Mouse (Mus musculus): ENCODE measurements around the gene Cks2. TPM values are rescaled to one million over a fixed set of nuclear protein-coding genes. Genes with fewer than 3 reads are reported as not detected.

The Cks2 gene
- polyA plus RNA-seq, 1 experiment from 2014 or later: 272 TPM

DNA sequence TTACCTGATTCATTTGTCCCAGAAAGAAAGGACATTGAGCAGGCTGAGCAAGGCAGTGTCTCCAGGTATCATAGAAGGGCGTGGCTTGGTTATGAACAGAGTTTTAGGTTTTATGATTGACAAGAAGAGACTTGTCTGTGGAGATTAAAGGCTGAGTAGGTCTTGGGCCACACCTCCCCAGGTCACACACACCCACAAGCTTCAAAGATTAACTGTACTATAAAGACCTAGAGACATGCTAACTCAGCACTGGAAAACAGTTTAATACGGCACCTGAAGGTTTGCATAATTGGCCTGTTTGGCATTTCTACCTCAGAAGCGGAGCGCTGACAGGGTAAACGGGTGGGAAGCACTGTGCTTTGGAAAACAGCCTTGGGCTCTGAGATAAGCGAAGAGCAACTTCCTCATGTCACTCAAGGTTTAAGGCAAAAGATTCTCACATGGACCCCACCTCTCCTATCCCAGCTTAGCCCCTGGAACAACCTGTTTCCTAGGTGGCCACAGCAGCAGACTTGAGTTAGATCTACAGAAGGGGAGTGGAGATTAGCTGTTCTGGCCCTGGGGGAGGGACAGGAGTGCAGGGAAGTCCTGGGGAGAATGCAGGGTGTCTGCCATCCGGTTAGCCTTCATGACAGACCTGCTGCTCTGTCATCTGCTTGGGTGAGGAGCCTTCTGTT, 40.4 kb downstream of the Cks2 start:
- Histone ChIP-seq H3K4me2 (no peak overlapping the region), H3K9ac (no peak overlapping the region), H3K4me3 (no peak overlapping the region), H3K36me3 (peaks cover 87% of the 10 kb centered on the region), H3K27me3 (replicated peaks) (no peaks in the 10 kb centered on the region), H3K9me3 (no peaks in the 10 kb centered on the region), H3K4me1 (peaks cover 16% of the 10 kb centered on the region), H3K27ac (replicated peaks) (no peak overlapping the region)
- 73% methylated on average over 7 of the region's 7 CpGs for WGBS
- ATAC-seq (ENCODE audit: extremely low read depth, insufficient number of reproducible peaks, low FRiP score, low TSS enrichment): no peak

DNA sequence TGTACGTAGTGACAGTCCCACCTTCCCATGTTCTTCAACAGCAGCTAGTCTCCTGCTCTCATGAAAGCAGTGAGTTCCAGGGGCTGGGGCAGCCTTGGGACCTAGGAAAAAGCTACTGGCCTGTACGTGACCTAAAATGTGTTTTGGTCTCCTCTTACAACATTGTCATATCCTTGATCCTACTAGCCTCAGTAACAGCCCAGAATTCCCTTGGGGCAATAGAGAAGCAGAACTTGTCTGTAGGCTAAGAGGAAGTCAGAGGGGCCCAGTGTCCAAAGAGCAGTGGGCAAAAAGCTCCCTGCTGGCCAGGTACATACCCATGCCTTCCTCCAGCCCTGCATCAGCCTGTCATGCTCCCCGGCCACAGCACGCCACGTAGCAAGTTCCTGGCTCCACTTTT, 41.9 kb downstream of the Cks2 start:
- Histone ChIP-seq H3K27me3 (replicated peaks) (no peaks in the 10 kb centered on the region), H3K9ac (no peak overlapping the region), H3K4me3 (no peak overlapping the region), H3K9me3 (no peaks in the 10 kb centered on the region), H3K36me3 (peaks cover 78% of the 10 kb centered on the region), H3K4me2 (no peak overlapping the region), H3K4me1 (peaks cover 17% of the 10 kb centered on the region), H3K27ac (replicated peaks) (no peak overlapping the region)
- ATAC-seq (ENCODE audit: extremely low read depth, insufficient number of reproducible peaks, low FRiP score, low TSS enrichment): no peak
- 95% methylated on average over 5 of the region's 5 CpGs for WGBS

DNA sequence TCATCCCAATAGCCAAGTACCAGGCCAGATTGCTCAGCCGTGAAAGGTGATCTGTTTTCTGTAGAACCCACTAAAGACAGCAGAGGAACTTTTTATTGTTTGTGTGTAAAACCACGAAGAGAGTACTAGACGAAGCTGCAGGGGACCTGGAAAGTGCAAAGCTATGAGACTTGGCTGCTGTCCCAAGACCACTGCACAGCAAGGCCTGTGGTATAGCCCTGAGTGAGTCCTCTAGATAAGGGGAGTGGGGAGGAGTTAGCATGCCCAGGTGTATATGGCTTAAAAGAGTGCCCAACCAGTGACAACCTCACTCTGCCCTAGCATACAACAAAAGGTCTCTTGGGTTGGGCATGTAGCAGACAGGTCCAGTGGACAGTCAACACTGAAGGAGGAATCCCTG, 43.7 kb downstream of the Cks2 start:
- 37% methylated on average over 3 of the region's 3 CpGs for WGBS
- no peak for ATAC-seq (ENCODE audit: extremely low read depth, insufficient number of reproducible peaks, low FRiP score, low TSS enrichment)
- no peaks in the 10 kb centered on the region for H3K27me3 ChIP-seq (replicated peaks)
- peak overlapping the region; percentile 54; the same call in 1 of the 2 replicates for H3K27ac ChIP-seq (replicated peaks)
- H3K4me1 ChIP-seq: peaks cover 17% of the 10 kb centered on the region
- peaks cover 61% of the 10 kb centered on the region for H3K36me3 ChIP-seq
- H3K4me3 ChIP-seq: no peak overlapping the region
- H3K9ac ChIP-seq: 0 out of 2 replicates have a peak overlapping the region, but pooled peaks have one; percentile 37
- no peak overlapping the region for H3K4me2 ChIP-seq
- H3K9me3 ChIP-seq: no peaks in the 10 kb centered on the region

DNA sequence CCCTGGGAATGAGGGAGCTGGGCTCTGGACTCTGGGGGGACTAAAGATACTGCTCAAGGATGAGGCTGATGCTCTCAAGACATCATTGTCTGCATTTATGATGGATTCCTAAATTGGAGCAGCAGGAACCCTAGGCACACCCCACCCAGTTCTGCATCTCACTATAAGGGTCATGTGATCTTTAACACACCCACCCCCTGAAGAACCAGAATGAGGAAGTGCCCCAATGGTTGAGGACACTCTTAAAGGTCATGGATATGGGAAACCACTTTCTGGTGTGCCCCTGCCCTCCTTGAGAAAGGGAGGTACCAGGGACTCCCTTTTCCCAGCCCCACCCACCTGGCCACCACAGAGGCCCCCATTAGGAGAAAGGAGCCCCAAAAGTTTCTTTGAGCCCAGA, 51.4 kb downstream of the Cks2 start:
- H3K4me1 ChIP-seq: peaks cover 16% of the 10 kb centered on the region
- H3K4me2 ChIP-seq: no peak overlapping the region
- H3K27me3 ChIP-seq (replicated peaks): no peaks in the 10 kb centered on the region
- H3K36me3 ChIP-seq: peaks cover 11% of the 10 kb centered on the region
- no peak overlapping the region for H3K4me3 ChIP-seq
- no peak overlapping the region for H3K9ac ChIP-seq
- ATAC-seq (ENCODE audit: extremely low read depth, insufficient number of reproducible peaks, low FRiP score, low TSS enrichment): no peak
- no peaks in the 10 kb centered on the region for H3K9me3 ChIP-seq
- H3K27ac ChIP-seq (replicated peaks): no peak overlapping the region

DNA sequence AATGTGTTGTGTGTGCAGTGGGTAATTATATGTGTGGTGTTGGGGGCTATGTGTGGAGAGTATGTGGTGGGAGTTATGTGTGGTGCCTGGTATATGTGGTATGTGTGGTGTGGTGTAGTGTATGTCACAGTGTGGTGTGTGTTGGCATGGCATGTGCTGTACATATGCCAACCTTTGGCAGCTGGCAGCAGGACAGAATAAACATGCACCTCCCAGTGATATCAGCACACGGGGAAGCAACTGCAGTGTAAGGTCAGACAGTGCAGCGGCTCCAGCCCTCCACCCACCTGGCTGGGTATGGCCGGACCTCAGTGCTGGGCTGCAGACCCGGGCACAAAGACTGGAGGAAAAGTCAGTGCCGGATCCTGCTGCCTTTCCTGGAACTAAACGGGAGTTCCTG, 52.4 kb downstream of the Cks2 start:
- peak overlapping the region; percentile 54 for H3K27ac ChIP-seq (replicated peaks)
- H3K9ac ChIP-seq: 0 out of 2 replicates have a peak overlapping the region, but pooled peaks have one; percentile 30
- no peak overlapping the region for H3K4me3 ChIP-seq
- H3K4me1 ChIP-seq: peaks cover 16% of the 10 kb centered on the region
- H3K27me3 ChIP-seq (replicated peaks): no peaks in the 10 kb centered on the region
- no peak overlapping the region for H3K4me2 ChIP-seq
- peaks cover 16% of the 10 kb centered on the region for H3K36me3 ChIP-seq
- no peak for ATAC-seq (ENCODE audit: extremely low read depth, insufficient number of reproducible peaks, low FRiP score, low TSS enrichment)
- WGBS: 59% methylated on average over 6 of the region's 6 CpGs
- no peaks in the 10 kb centered on the region for H3K9me3 ChIP-seq

DNA sequence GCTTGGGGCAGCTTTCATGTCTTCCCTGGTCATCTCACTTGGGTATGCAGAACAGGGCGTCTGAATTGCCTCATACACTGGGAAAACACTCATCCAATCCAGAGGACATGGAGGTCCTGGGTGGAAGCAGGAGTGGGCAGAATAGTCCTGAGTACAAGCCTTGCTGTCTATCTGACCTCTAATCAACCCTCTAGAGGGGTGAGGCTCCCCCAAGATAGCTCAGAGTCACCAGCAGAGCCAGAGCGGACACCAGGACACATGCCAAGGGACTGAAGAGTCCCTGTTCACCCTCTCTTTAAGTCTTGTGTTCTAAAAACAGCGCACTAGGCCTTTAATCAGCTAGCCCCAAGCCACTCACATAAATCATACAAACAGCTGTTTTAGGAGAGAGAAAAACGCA, 52.9 kb downstream of the Cks2 start:
- H3K9ac ChIP-seq: 0 out of 2 replicates have a peak overlapping the region, but pooled peaks have one; percentile 30
- ATAC-seq (ENCODE audit: extremely low read depth, insufficient number of reproducible peaks, low FRiP score, low TSS enrichment): no peak
- H3K4me1 ChIP-seq: peaks cover 16% of the 10 kb centered on the region
- no peak overlapping the region for H3K4me2 ChIP-seq
- H3K27me3 ChIP-seq (replicated peaks): no peaks in the 10 kb centered on the region
- H3K27ac ChIP-seq (replicated peaks): peak overlapping the region; percentile 54
- no peaks in the 10 kb centered on the region for H3K9me3 ChIP-seq
- H3K36me3 ChIP-seq: peaks cover 21% of the 10 kb centered on the region
- WGBS: 43% methylated on average over 4 of the region's 4 CpGs
- no peak overlapping the region for H3K4me3 ChIP-seq

DNA sequence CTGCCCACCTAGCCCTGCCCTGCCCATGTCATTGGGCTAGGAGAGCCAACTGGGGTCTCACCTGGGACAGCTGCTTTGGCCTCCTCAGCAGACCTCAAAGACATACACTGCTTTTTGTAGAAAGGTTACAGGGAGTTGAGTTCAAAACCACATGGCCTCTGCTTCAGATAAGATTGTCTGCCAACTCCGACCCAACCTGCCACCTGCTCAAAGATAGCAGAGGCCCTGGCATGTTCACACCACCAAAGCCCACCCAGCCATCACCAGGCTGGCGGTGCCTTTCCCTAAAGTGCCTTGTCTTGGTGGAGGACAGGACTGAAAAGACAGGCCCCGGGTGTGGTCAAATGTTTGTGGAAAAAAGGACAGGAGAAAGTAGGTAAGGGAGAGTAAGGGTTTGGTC, 53.3 kb downstream of the Cks2 start:
- WGBS: 42% methylated on average over 3 of the region's 3 CpGs
- H3K4me3 ChIP-seq: no peak overlapping the region
- no peaks in the 10 kb centered on the region for H3K27me3 ChIP-seq (replicated peaks)
- no peak overlapping the region for H3K9ac ChIP-seq
- H3K36me3 ChIP-seq: peaks cover 24% of the 10 kb centered on the region
- ATAC-seq (ENCODE audit: extremely low read depth, insufficient number of reproducible peaks, low FRiP score, low TSS enrichment): no peak
- H3K4me1 ChIP-seq: peaks cover 16% of the 10 kb centered on the region
- peak overlapping the region; percentile 54 for H3K27ac ChIP-seq (replicated peaks)
- H3K9me3 ChIP-seq: no peaks in the 10 kb centered on the region
- H3K4me2 ChIP-seq: no peak overlapping the region

Other genes starting within 250 kb of the Cks2 start
- 19.3 and 24.0 TPM in 2 replicates for gene S1pr3, start 236.6 kb upstream of the Cks2 start, polyA plus RNA-seq (2015; fragmentation: Nextera tagmentation; extraction: Ambion mirVana)
- gene Shc3, start 75.8 kb upstream of the Cks2 start, polyA plus RNA-seq (2015; fragmentation: Nextera tagmentation; extraction: Ambion mirVana): 0.13 and 0.15 TPM in 2 replicates
- 22.9 and 24.7 TPM in 2 replicates for gene Secisbp2, start 6.5 kb downstream of the Cks2 start, polyA plus RNA-seq (2015; fragmentation: Nextera tagmentation; extraction: Ambion mirVana)
- gene Sema4d, start 148.5 kb downstream of the Cks2 start, polyA plus RNA-seq (2015; fragmentation: Nextera tagmentation; extraction: Ambion mirVana): 13.0 and 13.9 TPM in 2 replicates
- gene Gadd45g, start 201.4 kb downstream of the Cks2 start, polyA plus RNA-seq (2015; fragmentation: Nextera tagmentation; extraction: Ambion mirVana): 51.2 and 51.8 TPM in 2 replicates

Data from heart, embryonic 13.5 days (tissue).